Mouse (Mus musculus) skeletal muscle tissue, adult 2 months (tissue): Measurements from ENCODE around the gene Ucma.
"Not testable (repeated sequence)": the region's sequence is repeated elsewhere in the genome, so short reads cannot be mapped to it uniquely, and the experiment has no call there.

Experiments
- DNase-seq: peaks from one replicate; pipeline ENCODE4 v3.0.0-alpha.2; 2012; ENCODE audit warnings: low read depth, low spot score

Gene Ucma

GRCm38 (mm10) chr2:4975807-4976206, at the start of gene Ucma:
Ucma (plus strand) TSS chr2:4976122.
- DNase-seq: no peak

DNA sequence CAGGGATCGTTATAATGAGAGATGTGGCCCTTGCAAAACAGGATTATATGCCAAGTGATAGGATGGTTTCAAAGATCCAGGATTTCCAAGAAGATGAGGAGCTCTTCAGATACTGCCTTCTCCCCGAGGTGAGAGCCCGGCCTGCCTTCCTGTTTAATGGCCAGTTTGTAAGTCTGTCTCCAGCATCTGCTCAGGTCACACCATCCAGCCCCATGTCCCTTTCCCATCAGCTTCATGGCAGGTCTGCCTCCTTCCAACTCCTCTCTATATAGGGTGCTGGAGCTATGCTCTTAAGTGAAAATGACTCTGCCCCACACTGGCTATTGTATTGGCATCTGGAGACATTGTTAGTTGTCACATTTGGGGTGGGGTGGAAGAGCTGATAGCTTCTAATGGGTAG, 48.5 kb upstream of the Ucma start:
- DNase-seq: no peak

- DNase-seq: no peak
These were observed 46.7 kb upstream of the Ucma start for GRCm38 (mm10) chr2:4929230-4929629.

- no peak for DNase-seq
These were observed 41.4 kb upstream of the Ucma start for GRCm38 (mm10) chr2:4934516-4934915.

DNA sequence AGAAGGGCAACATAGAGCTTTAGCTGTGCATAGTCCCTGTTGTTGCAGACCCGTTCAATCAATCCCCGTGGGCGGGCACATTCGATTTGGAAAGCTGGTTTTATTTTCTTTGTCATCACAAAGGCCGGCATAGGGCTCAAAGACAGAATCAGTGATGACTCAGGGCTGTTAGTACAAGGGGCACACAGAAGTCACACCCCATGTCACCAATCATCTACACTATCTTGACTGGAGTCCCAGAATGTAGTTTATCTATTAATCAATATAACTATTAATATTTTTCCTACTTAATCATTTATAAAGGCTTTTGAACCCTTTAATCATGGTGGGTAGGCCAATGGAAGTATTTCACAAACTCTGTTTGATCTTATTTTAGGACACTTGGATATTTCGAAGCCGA, 38.0 kb upstream of the Ucma start:
- DNase-seq: no peak

- DNase-seq: no peak
These were observed 35.1 kb upstream of the Ucma start for GRCm38 (mm10) chr2:4940861-4941260.

DNA sequence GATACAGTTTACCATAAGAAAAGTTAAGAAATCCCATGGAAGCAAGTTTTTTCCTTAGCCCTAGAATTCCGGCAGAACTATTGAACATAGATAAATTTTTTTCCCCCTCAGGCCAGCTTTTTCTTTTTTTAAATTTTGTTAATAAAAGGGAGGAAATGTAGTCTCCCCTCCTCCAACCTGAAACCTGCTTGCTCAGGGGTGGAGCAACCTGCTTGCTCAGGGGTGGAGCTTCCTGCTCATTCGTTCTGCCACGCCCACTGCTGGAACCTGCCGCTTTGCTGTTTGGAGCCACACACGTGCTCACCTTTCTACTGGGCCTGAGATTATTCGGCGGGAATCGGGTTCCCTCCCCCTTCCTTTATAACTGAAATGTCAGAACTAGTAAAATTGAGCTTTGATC, 26.2 kb upstream of the Ucma start:
- not testable (repeated sequence) for DNase-seq

- no peak for DNase-seq
These were observed 24.9 kb upstream of the Ucma start for GRCm38 (mm10) chr2:4950986-4951385.

GRCm38 (mm10) chr2:4954216-4954760, 21.6 kb upstream of the Ucma start:
- no peak for DNase-seq

- no peak for DNase-seq
These were observed 17.9 kb upstream of the Ucma start for GRCm38 (mm10) chr2:4958039-4958438.

GRCm38 (mm10) chr2:4967806-4968205, 8.1 kb upstream of the Ucma start:
- no peak for DNase-seq

DNA sequence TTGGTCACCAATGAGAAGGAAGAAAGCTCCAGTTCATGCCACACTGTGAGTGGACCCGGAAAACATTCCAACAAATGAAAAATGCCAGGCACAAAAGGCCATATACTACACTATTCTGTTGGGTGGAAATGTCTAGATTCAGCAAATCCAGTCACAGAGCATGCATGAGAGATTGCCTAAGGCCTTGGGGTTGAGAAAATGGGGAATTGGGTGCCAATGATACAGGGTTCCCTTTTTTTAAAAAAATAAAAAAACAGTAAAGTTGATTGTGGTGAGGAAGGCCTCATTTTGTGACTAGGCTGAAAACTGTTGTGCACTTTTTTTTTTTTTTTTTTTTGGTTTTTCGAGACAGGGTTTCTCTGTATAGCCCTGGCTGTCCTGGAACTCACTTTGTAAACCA, 6.8 kb upstream of the Ucma start:
- DNase-seq: no peak

GRCm38 (mm10) chr2:4978091-4978490, 2.2 kb downstream of the Ucma start:
- DNase-seq: no peak

DNA sequence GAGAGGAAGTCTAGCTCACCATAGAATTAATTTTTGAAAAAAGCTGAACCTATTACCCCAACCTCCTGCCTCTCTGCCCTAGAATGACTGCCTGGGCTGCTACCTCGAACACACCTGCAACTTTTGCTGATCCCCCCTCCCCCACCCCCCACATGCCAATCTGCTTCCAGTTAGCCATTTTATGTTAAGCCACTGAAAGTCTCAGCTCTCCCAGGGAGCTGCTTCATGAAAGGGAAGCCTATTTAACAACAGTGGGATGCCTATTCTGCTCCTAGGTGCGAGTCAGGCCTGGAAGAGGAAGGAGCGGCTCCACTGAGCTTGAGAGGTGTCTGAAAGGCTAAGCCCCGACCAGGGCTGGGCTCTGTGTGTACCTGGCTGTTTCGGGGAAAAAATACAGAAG, 8.1 kb downstream of the Ucma start:
- no peak for DNase-seq

- no peak for DNase-seq
These were observed 9.1 kb downstream of the Ucma start for GRCm38 (mm10) chr2:4985000-4985399.

DNA sequence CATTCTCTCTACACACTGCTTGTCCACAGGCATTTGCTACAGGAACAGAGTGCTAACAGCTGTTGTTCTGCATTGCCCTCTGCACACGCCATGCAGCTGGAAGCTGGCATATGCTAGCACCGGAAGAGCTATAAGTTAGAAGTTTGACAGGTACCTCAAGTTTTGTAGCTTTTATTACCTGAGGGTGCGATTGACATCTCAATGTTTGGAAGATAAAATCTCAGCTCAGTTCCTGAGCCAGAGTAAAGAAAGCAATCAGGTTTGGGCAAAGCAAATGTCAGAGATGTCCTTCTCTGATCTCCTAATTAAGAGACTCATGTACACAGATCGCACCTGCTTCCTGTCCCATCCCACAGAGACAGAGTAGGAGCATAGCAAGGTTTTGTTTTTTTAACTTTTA, 10.9 kb downstream of the Ucma start:
- DNase-seq: no peak

DNA sequence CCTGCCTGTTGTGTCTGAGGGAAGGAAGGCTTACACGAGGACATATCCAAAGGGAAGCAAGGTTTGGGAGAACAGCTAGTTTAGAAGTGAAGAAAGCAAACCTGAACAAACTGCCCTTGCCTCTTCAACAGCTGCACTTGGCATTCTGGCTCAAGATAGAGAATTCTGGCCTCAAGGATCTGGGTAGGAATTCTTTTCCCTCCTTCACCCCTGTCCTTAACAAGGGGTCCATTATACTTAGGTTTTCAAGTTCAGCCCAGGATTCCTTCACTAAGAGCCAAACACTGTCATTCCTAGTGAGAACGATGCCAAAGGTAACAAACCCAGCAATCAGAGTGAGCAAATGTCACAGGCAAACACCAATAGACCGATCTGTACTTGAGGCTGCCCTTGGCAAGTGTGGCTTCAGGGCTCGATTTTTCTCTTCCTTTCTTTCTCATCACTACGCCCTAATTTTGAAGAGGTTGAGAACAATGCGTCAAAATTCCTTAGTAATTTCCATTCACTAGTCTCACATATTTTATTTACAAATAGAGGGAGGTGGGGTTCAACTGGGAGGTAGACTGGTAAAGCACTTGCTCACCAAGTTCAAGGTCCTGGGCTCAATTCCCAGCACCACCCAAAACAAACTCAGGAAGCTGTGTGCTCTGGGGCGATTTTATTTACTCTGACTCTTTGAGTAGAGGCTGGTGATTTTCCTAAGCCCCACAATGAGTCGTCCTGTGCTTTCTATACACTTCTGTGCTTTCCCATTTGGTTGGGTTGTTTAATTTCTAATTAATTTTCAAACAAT, 11.7 kb downstream of the Ucma start:
- no peak for DNase-seq

DNA sequence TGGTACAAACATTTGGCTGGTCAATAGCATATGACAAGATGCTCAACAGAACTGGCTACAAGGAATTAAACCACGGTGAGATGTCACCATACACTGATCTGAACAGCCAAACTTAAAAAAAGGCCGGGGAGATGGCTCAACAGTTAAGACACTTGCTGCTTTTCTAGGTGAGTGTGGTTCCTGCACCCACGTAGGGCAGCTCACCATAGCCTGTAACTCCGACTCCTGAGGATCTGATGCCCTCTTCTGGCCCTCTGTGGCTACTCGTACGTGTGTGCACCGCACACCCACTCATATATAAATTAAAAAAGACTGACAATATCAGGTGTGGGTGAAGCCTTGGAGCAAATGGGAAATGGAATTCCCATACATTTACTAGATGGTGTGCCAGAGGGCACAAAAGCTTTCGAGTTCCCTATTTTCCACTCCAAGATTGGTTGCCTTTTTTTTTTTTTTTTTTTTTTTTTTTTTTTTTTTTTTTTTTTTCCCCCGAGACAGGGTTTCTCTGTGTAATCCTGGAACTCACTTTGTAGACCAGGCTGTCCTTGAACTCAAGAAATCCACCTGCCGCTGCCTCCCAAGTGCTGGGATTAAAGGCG, 13.0 kb downstream of the Ucma start:
- DNase-seq: no peak

DNA sequence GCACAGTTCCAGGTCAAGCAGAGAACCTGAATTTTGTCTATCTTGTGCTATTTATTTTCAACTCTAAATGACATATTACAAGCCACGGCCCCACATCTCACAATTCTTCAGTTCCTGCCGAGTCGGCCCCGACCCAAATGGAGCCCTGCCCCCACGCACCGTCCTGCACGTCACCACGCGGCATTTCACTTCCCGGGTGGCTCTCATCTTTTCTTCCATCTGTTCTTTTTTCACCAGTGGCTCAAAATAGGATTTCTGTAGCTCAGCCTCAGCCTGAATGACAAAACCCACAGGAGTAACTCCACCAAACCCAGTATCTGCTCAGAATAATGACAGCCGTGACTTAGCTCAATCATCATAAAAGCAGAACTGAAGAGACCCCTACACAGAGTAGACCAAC, 17.7 kb downstream of the Ucma start:
- DNase-seq: no peak

DNA sequence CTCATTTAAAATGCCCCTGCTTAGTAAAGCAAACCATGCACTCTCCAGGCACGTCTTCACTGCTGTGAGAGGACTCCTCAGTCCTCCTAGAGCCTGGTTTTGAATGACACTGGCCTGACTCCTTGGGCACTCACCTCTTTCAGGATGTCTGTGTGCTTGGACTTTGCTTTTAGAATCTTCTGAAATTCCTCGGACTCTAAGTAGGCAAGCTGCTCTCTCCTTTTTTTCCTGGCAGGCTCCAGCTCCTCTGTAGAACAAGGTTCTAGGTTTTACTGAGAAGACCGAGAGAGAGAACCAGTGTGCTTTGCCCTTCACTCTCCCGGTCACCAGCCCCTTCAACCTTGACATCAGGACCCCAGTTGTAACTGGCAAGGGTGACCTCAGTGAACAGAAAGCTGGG, 18.5 kb downstream of the Ucma start:
- no peak for DNase-seq

DNA sequence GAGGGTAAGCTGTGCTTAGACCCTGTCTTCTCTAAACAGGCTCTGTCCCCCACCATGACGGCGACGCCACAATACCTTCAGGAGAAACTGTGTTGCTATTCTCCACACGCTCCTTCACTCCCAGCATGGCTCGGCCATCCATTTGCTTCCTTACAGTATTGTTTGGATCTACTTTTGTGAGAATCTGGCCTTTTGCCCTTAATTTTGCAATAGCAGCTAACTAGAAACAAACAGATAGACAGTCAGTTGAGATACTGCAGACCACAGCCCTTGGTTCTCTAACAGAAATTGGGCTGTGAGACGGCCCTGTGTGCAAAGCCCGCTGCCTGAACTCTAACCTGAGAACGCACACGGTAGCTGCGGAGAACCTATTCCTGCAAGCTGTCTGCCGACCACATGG, 19.7 kb downstream of the Ucma start:
- DNase-seq: no peak

DNA sequence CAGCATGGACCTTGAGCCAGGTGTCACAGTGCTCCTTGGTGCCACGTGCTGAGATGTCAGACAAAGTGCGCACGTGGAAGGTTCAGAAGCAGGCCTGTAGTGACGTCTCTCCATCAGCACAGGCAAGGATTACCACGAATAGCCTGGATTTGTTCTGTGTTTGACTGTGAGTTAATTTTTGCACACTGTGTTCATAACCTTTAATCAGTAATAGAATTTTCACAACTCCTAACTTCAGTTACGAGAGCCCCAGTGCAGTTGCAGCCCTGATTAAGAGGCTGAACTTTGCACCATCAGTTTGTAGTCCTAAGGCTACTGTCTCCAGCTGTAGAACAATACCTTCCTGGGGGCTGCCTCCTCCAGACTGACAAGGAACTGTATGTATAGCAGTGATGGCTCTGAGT, 20.5 kb downstream of the Ucma start:
- DNase-seq: no peak

DNA sequence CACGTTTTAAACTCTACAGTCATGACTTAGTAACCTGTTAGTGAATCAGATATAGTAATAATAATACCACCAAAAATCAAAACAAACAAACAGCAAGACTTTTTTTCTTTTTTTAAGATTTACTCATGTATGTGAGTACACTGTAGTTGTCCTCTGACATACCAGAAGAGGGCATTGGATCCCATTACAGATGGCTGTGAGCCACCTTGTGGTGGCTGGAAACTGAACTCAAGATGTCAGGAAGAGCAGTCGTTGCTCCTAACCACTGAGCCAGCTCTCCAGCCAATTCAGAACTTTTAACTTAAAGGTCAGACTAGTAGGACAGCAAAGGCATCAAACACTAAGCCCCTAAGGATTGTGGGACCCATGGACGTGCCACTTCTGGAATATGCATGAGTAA, 23.0 kb downstream of the Ucma start:
- no peak for DNase-seq
